Mouse (Mus musculus): ENCODE results near the gene Plekho2. TPM values are rescaled to one million over a fixed set of nuclear protein-coding genes. Genes with fewer than 3 reads are reported as not detected.

Plekho2 gene
- polyA plus RNA-seq, 1 experiment from 2014 or later: 5.9 TPM

- Histone ChIP-seq H3K9me3 (no peaks in the 10 kb centered on the region), H3K36me3 (no peaks in the 10 kb centered on the region), H3K27me3 (no peaks in the 10 kb centered on the region), H3K4me2 (replicated peaks) (no peak overlapping the region), H3K4me3 (replicated peaks) (no peak overlapping the region), H3K4me1 (replicated peaks) (peaks cover 6% of the 10 kb centered on the region; the same call in 1 of the 2 replicates), H3K9ac (replicated peaks) (no peak overlapping the region), H3K27ac (no peak overlapping the region; the same call in 1 of the 2 replicates)
- ATAC-seq: peak; percentile 62
- 67% methylated on average over 8 of the region's 8 CpGs for WGBS
Observed at GRCm38 (mm10) chr9:65514431-65514830, 65.4 kb downstream of the Plekho2 start.

GRCm38 (mm10) chr9:65512520-65512919, 67.3 kb downstream of the Plekho2 start:
- Histone ChIP-seq H3K4me1 (replicated peaks) (peaks cover 6% of the 10 kb centered on the region; the same call in 1 of the 2 replicates), H3K27me3 (no peaks in the 10 kb centered on the region), H3K27ac (no peak overlapping the region), H3K9ac (replicated peaks) (no peak overlapping the region), H3K36me3 (no peaks in the 10 kb centered on the region), H3K9me3 (no peaks in the 10 kb centered on the region), H3K4me3 (replicated peaks) (no peak overlapping the region), H3K4me2 (replicated peaks) (no peak overlapping the region)
- WGBS: 88% methylated on average over 3 of the region's 3 CpGs
- ATAC-seq: no peak

GRCm38 (mm10) chr9:65508449-65508848, 71.4 kb downstream of the Plekho2 start:
- no peak overlapping the region for H3K9ac ChIP-seq (replicated peaks)
- no peak for ATAC-seq
- 76% methylated on average over 7 of the region's 7 CpGs for WGBS
- no peak overlapping the region for H3K4me3 ChIP-seq (replicated peaks)
- no peaks in the 10 kb centered on the region for H3K4me1 ChIP-seq (replicated peaks)
- H3K27me3 ChIP-seq: no peaks in the 10 kb centered on the region
- no peak overlapping the region for H3K4me2 ChIP-seq (replicated peaks)
- H3K9me3 ChIP-seq: no peaks in the 10 kb centered on the region
- no peak overlapping the region for H3K27ac ChIP-seq
- H3K36me3 ChIP-seq: no peaks in the 10 kb centered on the region

- no peak for ATAC-seq
- 87% methylated on average over 21 of the region's 21 CpGs for WGBS
- Histone ChIP-seq H3K27ac (no peak overlapping the region), H3K36me3 (no peaks in the 10 kb centered on the region), H3K9ac (replicated peaks) (0 out of 2 replicates have a peak overlapping the region, but pooled peaks have one; percentile 23), H3K4me2 (replicated peaks) (no peak overlapping the region), H3K4me1 (replicated peaks) (no peaks in the 10 kb centered on the region), H3K4me3 (replicated peaks) (no peak overlapping the region), H3K27me3 (no peaks in the 10 kb centered on the region), H3K9me3 (no peaks in the 10 kb centered on the region)
Observed at GRCm38 (mm10) chr9:65502721-65503505, 76.9 kb downstream of the Plekho2 start.

Other genes starting within 250 kb of the Plekho2 start
- gene Pdcd7, start 233.9 kb downstream of the Plekho2 start, polyA plus RNA-seq (2015; fragmentation: Nextera tagmentation; extraction: Ambion mirVana): 7.5 and 7.6 TPM in 2 replicates
- 1.2 and 2.2 TPM in 2 replicates for gene Ubap1l, start 219.0 kb downstream of the Plekho2 start, polyA plus RNA-seq (2015; fragmentation: Nextera tagmentation; extraction: Ambion mirVana)
- 0.39 and 0.44 TPM in 2 replicates for gene Kbtbd13, start 188.4 kb downstream of the Plekho2 start, polyA plus RNA-seq (2015; fragmentation: Nextera tagmentation; extraction: Ambion mirVana)
- gene Rasl12, start 181.5 kb downstream of the Plekho2 start, polyA plus RNA-seq (2015; fragmentation: Nextera tagmentation; extraction: Ambion mirVana): 6.2 TPM in 2 replicates
- gene Slc51b, start 157.1 kb downstream of the Plekho2 start, polyA plus RNA-seq (2015; fragmentation: Nextera tagmentation; extraction: Ambion mirVana): not detected in 2 replicates
- 23.4 and 24.6 TPM in 2 replicates for gene Mtfmt, start 144.3 kb downstream of the Plekho2 start, polyA plus RNA-seq (2015; fragmentation: Nextera tagmentation; extraction: Ambion mirVana)
- gene Spg21, start 119.1 kb downstream of the Plekho2 start, polyA plus RNA-seq (2015; fragmentation: Nextera tagmentation; extraction: Ambion mirVana): 138 and 140 TPM in 2 replicates
- 0.63 and 0.72 TPM in 2 replicates for gene Ankdd1a, start 59.8 kb downstream of the Plekho2 start, polyA plus RNA-seq (2015; fragmentation: Nextera tagmentation; extraction: Ambion mirVana)
- gene Pif1, start 7.1 kb upstream of the Plekho2 start, polyA plus RNA-seq (2015; fragmentation: Nextera tagmentation; extraction: Ambion mirVana): 8.4 and 9.7 TPM in 2 replicates
- gene Rbpms2, start 49.6 kb upstream of the Plekho2 start, polyA plus RNA-seq (2015; fragmentation: Nextera tagmentation; extraction: Ambion mirVana): 4.5 and 4.9 TPM in 2 replicates
- gene Oaz2, start 88.0 kb upstream of the Plekho2 start, polyA plus RNA-seq (2015; fragmentation: Nextera tagmentation; extraction: Ambion mirVana): 333 and 366 TPM in 2 replicates
- 9.9 and 10.5 TPM in 2 replicates for gene Zfp609, start 247.5 kb upstream of the Plekho2 start, polyA plus RNA-seq (2015; fragmentation: Nextera tagmentation; extraction: Ambion mirVana)